Mouse (Mus musculus) neural tube, embryonic 10.5 days (tissue): ENCODE measurements around the gene Trim30a.
"Not testable (repeated sequence)": the region's sequence is repeated elsewhere in the genome, so short reads cannot be mapped to it uniquely, and the experiment has no call there.

Source experiments
- DNase-seq: peaks from one replicate; pipeline ENCODE4 v3.0.0-alpha.2; 2017; ENCODE audit warnings: low spot score; ENCODE audit errors: extremely low spot score

Trim30a gene

DNA sequence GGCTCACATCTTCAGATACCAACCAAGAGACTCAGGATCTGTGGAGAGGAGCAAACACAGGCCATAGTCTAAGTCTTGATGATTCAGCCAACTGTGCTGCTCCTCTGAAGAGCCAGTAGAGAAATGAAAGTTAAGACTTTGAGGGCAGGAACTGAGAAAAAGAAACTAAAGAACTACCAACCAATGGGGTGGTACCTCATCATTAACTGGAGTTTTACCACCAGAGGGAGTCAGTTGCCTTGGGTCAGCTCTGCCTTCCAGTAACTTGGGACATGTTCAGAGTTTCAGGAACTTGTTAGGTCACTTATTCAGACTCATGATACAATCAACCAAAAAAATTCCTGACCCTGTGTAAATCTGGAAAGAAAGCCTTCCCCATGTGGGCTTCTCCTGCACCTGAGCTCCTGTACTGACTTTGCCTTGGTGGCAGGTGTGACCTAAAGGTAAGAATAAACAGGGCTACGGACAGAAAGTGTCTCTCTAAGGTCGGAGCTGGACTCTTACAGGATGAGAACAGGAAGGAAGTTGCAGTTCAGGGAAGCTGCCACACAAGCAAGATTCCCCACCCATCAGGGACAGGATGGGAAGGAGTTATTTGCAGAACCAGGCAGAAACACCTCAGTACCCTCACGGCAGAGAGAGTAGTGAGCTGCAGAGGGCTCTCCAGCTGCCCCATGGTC, at the start of gene Trim30a:
Gene Trim30a, minus strand, starts transcription at position 129 of the 680 bp plus-strand sequence.
- DNase-seq, result no peak

DNA sequence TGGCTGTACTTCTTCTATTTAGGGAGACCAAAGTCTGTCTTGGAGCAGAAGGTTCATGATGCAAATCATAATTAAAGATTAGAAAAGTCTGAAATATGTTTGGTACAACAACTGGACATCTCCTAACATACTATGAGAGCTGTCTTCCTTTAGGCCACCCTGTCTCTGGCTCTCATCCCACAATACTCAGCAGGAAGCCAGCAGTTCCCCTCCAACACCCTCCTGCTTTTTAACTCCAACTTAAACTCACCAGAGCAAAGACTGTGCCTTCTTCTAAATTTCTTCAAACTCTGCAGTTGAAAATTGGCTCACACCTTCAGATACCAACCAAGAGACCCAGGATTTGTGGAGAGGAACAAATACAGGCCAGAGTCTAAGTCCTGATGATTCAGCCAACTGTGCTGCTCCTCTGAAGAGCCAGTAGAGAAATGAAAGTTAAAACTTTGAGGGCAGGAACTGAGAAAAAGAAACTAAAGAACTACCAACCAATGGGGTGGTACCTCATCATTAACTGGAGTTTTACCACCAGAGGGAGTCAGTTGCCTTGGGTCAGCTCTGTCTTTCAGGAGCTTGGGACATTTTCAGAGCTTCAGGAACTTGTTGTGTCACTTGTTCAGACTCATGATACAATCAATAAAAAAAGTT, 42.5 kb upstream of the Trim30a start, which contains the start of gene Trim30d:
Gene Trim30d, minus strand, starts transcription at position 429 of the 645 bp plus-strand sequence.
- not testable (repeated sequence) for DNase-seq

DNA sequence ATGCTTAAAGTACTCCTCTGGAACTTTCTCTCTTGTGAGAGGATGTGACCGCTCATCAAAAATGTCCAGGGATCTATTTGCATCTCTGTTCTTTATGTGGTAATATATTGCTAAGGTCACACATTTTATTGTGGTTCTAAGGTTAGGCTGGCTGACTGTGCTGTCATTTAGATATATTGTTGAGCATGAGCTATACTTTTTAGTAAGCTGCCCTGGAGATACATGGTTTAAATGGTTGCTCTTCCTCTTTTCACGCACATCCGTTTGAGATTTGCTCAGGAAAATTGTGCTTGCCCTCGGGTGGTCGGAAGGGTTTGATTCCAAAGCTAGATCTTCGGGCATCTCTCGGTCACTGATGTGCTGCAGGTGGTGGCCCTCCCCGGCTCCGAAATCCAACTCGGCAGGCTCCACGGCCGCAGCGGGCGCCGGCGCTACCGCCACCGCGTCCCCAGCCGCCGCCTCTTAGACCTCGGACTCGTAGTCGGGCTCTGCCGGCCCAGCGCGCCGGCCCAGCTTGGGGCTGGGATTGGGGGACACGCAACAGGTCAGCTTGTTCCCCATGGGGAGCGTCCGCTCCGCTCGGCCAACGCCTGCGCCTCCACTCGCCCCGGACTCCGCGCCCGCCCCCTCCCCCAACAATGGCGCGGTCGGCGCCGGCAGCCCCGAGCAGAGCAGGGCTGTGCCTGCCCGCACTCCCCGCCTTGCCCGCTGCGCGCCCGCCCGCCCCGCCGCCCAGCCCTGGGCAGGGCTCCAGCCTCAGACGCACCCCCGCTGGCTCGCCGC, 36.8 kb upstream of the Trim30a start:
- DNase-seq, result peak; percentile 63

DNA sequence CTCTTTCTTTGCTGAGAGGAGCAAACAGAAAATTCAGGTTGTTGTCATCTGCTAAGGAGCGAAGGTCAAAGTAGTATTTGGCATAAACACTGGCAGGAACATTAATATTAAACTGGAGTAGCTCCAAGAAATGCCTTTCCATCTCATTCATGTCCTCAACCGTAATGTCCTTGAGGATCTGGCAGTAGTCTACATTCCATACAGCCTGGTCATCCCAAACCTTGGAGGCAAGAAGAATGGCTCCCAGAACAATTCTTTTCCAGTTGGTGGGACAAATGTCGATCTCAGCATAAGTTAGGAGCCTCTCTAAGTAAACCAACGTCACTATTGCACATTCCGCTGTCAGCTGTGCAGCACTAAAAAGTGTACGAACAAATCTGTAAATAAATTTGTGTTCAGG, 36.2 kb upstream of the Trim30a start:
- DNase-seq, result not testable (repeated sequence)

DNA sequence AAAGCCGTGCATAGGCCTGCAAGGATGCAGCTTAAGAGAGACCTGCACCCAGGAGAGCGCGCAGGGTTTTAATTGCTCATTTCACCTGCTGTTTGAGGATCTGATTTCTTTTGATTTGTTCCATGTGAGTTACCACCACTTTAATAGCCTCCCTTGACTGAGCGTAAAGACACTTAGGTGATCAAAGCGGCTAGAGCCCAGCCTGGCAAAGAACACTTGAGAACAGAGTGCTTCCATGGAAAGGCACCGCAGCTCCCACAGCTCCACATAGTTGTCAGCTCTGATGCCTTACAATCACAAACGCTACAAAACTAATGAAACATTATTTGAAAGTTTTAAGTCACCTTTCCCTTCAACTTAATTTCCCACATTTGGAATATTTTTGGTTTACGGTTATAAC, 34.5 kb upstream of the Trim30a start:
- not testable (repeated sequence) for DNase-seq

DNA sequence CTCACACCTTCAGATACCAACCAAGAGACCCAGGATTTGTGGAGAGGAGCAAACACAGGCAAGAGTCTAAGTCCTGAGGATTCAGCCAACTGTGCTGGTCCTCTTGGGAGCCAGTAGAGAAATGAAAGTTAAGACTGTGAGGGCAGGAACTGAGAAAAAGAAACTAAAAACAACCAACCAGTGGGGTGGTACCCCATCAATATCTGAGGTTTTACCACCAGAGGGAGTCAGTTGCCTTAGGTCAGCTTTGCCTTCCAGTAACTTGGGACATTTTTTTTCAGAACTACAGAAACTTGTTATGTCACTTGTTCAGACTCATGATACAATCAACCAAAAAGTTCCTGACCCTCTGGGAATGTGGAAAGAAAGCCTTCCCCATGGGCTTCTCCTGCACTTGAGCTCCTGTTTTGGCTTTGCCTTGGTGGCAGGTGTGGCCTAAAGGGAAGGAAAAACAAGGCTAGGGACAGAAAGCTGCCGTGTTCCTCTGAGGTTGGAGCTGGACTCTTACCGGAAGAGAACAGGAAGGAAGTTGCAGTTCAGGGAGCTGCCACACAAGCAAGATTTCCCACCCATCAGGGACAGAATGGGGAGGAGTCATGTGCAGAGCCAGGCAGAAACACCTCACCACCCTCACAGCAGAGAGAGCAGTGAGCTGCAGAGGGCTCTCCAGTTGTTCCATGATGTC, 18.9 kb downstream of the Trim30a start:
- no peak for DNase-seq

DNA sequence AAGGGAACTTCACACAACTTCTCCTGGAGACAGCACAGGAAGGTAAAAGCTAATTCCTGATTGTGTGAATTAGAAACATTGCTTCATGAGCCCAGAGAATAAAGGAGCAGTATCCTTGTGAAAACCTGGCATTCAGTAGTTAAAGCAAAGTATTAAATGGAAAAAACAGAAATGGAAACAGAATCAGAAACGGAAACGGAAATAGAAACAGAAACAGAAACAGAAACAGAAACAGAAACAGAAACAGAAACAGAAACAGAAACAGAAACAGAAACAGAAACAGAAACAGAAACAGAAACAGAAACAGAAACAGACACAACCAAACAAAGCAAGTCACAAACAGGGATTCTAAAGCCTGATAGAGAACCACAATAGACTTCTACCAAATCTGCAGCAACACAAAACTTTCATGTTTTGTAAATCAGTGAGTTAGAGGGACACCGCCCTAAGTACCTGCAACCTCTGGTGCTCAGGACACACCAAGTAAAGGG, 60.5 kb downstream of the Trim30a start:
- no peak for DNase-seq

DNA sequence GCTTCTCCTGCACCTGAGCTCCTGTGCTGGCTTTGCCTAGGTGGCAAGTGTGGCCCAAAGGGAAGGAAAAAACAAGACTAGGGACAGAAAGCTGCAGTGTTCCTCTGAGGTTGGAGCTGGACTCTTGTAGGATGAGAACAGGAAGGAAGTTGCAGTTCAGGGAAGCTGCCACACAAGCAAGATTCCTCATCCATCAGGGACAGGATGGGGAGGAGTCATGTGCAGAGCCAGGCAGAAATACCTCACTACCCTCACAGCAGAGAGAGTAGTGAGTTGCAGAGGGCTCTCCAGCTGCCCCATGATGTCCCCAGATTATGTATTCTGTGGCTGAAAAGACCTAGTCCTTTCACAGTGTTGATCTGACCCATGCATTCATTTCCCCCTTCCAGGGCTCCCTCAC, 63.9 kb downstream of the Trim30a start:
- DNase-seq, result no peak

DNA sequence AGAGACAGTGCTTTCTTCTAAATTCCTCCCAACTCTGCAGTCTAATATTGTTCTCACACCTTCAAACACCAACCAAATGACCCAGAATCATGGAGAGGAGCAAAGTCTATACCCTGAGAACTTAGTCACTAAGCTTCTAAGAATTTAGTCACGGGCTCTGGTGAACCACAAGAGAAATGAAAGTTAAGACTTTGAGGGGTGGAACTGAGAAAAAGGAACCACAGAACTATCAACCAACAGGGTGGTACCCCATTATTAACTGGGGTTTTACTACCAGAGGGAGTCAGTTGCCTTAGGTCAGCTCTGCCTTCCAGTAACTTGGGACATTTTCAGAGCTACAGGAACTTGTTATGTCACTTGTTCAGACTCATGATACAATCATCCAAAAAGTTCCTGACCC, 64.3 kb downstream of the Trim30a start, which contains the start of gene Trim30c:
Gene Trim30c, minus strand, starts transcription at position 140 of the 400 bp plus-strand sequence.
- no peak for DNase-seq

DNA sequence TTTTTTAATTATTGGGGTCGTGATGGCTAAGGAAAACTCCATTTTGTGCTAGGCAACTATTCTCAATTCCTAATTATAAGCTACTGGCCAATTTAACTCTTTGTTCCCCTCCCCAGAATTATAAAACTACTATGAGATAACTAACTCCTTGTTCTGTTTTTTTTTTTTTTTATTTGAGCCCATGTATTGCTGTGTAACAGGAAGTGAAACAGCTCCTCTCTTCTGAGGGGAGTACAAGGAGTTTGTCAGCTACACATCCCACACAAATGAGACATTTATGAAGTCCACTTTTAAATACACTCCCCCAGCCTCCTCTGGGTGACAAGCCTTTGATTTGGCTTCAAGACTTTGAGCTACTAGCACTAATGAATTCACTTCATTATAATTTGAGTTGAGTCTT, 66.5 kb downstream of the Trim30a start:
- no peak for DNase-seq

DNA sequence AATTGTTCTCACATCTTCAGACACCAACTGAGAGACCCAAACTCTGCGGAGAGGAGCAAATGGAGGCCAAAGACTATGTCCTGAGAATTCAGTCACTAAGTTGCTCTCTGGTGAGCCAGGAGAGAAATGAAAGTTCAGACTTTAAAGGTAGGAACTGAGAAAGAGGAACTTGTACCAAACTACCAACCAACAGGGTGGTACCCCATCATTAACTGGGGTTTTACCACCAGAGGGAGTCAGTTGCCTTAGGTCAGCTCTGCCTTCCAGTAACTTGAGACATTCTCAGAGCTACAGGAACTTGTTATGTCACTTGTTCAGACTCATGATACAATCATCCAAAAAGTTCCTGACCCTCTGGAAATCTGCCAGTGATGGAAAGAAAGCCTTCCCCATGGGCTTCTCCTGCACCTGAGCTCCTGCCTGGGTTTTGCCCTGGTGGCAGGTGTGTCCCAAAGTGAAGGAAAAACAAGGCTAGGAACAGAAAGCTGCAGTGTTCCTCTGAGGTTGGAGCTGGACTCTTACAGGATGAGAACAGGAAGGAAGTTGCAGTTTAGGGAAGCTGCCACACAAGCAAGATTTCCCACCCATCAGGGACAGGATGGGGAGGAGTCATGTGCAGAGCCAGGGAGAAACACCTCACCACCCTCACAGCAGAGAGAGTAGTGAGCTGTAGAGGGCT, 95.1 kb downstream of the Trim30a start, which contains the start of gene Trim30b:
Gene Trim30b, minus strand, starts transcription at position 149 of the 679 bp plus-strand sequence.
- DNase-seq, result no peak

DNA sequence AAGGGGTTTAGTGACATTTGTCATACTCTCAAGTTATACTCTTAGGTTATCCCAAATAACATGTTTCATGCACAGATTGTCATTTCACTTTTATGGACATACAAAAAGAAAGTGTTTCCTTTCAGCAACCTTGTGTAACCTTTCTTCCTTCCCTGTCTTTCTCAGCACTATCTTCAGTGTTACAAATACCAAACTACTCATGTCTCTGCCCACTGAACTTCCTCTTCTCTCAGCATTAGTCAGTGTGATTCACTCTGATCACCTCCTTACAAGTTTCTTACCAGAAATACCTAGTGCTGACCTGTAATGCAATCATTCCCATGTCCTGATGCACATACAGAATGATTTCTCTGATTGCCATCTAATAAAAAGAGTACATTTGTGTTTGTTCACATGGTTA, 98.7 kb downstream of the Trim30a start:
- no peak for DNase-seq
